Mouse (Mus musculus) right cerebral cortex, postnatal 10 days (tissue): Measurements from ENCODE around the gene Snd1.
"Not testable (repeated sequence)": the region's sequence is repeated elsewhere in the genome, so short reads cannot be mapped to it uniquely, and the experiment has no call there.

ENCODE experiments used
- DNase-seq, 2 experiments: peaks; one replicate each; pipeline ENCODE4 v3.0.0; 2021; ENCODE audit warnings: low spot score in 2 of 2

Gene Snd1

GRCm38 (mm10) chr6:28486008-28486407, 11.1 kb downstream of the Snd1 start:
- DNase-seq: no peak

GRCm38 (mm10) chr6:28486471-28486870, 11.5 kb downstream of the Snd1 start:
- DNase-seq: no peak

GRCm38 (mm10) chr6:28486905-28487304, 12.0 kb downstream of the Snd1 start:
- no peak for DNase-seq

GRCm38 (mm10) chr6:28488204-28488851, 13.4 kb downstream of the Snd1 start:
- DNase-seq: no peak

GRCm38 (mm10) chr6:28490612-28491011, 15.7 kb downstream of the Snd1 start:
- DNase-seq: no peak

GRCm38 (mm10) chr6:28491198-28491597, 16.3 kb downstream of the Snd1 start:
- no peak for DNase-seq

- no peak for DNase-seq
Observed at GRCm38 (mm10) chr6:28497837-28498236, 22.9 kb downstream of the Snd1 start.

DNA sequence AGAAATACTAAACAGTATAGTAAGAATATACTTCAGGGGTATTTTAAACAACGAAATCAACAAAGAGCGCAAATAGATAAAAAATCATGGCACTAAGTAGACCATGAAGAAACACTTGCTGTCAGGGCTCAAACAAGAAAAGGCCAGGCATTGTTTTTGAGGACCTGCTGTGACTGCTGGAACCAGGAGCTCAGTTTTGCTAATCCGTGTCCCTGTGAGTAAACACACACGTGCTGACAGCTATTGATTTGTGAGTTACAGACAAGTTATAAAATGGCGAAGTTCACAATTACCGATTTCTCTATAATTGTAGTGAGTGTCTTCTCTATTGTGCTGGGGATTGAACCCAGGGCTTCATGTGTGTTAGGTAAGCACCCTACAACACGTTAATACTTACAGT, 27.6 kb downstream of the Snd1 start:
- no peak for DNase-seq

DNA sequence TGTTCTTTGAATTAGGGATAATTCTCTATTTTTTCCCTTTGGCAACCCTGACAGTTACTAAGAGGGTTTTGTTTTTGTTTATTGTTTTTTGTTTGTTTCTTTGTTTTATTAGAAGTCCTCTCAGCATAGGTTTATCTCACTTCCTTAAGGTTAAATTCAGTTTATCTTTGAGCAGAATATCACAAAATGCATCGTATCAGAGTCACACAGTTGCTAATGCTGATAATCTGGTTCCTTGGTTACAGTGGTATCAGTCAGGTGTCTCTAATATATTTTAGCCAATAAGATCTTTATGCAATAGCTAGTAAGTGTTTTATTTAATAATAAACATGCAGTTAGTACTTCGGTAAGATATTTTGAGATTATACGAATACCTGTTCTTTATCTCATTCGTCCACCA, 28.2 kb downstream of the Snd1 start:
- no peak for DNase-seq

DNA sequence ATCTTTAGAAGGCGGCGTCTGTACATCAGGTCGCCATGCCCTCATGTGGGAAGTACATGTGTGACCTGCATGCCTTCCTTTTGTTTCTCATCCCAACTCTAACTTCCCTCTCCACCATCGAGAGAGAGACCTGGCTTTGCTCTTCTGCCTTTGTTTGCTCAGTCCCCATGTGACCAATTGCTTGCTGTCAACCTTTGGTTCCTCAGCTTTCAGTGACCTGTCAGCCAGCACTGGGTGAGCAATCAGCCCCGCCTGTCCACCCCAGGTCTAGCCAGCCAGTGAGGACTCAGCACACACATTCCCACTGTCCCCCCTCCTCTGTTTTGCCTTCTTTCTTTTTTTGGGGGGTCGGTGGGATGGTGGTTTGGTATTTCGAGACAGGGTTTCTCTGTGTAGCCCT, 29.7 kb downstream of the Snd1 start:
- DNase-seq: no peak

DNA sequence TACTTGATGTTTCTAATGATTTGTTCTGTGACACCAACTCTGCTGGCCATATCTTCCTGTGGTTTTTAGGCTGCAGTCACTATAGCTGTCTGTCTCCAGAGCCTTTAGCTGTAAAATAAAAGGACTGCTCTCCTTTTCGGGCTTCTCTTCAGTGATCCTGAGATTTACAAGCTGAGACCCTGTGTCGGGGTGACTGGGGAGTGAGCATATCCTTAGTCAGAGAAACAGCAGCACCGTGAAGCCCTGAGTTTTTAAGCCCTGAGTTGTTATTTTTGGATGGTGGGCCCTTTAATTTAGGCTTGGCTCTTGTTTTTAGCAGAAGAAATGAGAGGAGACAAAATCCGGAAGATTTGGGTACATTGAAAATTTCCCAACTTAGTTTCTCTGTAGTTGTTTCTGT, 32.8 kb downstream of the Snd1 start:
- no peak for DNase-seq

- DNase-seq: no peak
Observed at GRCm38 (mm10) chr6:28514195-28514594, 39.3 kb downstream of the Snd1 start.

DNA sequence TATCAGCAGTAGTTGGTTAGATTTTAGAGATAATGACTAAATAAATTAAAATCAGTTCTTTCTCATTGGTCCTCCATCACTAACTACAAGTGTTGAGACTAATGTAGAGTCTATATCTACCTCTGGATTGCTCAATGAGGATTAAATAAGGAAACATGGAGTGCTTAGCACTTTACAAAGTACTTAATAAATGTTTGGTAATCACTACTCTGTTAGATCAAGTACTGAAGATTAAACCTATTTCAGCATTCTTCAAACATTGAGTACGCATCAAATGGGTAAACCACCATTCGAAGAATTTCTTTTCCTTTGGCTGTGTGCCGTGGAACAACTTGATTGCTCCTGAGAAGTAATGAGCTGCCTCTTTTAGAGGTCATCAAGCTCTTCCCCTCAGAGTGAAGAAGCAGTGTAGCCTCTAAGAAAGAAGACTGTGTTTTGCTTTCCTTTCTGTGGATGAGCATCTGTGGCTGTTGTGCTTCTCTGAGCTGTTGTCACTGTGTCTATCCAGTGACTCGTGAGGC, 40.0 kb downstream of the Snd1 start:
- DNase-seq: no peak

DNA sequence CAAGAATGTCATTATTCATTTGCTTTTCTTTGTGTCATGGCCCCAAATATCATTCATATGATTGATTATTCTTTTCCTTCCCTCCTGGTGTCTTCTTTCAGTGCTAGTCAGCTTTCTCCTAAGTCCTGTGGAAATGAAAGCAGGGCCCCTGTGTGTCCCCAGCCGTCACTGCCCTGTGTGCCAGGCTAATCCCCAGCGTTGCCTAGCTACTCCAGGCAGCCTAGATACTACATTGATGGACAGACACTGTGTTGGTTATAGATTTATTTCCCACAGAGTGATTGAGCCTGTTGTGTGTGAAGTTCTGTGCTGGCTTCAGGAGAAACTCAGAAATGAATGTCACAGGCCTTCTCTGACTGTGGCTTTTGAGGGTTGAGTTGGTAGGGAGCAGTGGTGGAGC, 41.7 kb downstream of the Snd1 start:
- DNase-seq: no peak

DNA sequence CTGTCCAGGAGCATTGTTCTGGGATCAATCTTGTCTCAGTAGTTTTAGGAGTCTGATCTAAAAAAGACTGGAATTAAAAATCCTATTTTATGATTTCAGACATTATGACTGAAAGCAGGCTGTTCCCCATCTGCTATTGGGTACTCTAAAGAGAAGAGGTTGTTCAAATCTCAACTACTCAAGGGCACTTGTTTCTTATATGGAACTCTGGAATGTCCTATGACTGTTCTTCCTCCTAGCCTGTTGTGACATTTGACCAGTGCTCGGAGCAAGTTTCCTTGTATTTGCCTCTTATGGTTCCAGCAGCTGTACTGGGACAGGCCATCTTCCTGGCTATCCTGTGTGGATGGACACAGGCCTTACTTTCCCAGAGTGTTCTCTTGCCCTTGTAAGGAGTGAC, 42.1 kb downstream of the Snd1 start:
- no peak for DNase-seq

- DNase-seq: no peak
Observed at GRCm38 (mm10) chr6:28519426-28519825, 44.5 kb downstream of the Snd1 start.

DNA sequence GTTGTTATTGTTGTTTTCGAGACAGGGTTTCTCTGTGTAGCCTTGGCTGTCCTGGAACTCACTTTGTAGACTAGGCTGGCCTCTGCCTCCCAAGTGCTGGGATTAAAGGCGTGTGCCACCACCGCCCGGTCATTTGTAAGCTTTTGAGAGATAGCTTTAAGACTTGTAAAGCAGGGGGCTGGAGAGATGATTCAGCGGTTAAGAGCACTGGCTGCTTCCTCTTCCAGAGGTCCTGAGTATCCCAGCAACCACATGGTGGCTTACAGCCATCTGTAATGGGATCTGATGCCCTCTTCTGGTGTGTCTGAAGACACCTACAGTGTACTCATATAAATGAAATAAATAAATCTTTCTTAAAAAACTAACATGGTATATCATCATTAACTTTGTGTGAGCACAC, 45.8 kb downstream of the Snd1 start:
- not testable (repeated sequence) for DNase-seq

DNA sequence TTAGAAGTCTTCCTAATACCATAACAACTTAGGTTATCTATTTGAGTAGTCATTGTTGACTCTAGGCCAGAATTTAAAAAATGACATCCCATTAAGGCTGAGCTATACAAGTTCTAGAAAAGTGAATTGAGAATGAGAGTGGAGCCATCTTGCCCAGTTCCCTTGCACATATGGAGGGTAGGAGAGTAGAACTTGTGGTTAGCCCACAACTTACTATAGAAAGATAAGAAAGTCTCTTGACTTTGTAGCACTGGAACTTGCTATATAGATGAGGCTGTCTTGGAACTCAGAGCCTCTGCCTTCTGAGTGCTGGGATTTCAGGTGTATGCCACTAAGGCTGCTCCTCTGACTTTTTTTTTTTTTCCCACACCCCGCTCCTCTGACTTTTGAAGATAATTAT, 46.5 kb downstream of the Snd1 start:
- DNase-seq: no peak

GRCm38 (mm10) chr6:28525589-28525988, 50.6 kb downstream of the Snd1 start:
- no peak for DNase-seq

GRCm38 (mm10) chr6:28527459-28527858, 52.5 kb downstream of the Snd1 start:
- no peak for DNase-seq

GRCm38 (mm10) chr6:28528208-28528607, 53.3 kb downstream of the Snd1 start:
- no peak for DNase-seq

- no peak for DNase-seq
Observed at GRCm38 (mm10) chr6:28536464-28536863, 61.5 kb downstream of the Snd1 start.

DNA sequence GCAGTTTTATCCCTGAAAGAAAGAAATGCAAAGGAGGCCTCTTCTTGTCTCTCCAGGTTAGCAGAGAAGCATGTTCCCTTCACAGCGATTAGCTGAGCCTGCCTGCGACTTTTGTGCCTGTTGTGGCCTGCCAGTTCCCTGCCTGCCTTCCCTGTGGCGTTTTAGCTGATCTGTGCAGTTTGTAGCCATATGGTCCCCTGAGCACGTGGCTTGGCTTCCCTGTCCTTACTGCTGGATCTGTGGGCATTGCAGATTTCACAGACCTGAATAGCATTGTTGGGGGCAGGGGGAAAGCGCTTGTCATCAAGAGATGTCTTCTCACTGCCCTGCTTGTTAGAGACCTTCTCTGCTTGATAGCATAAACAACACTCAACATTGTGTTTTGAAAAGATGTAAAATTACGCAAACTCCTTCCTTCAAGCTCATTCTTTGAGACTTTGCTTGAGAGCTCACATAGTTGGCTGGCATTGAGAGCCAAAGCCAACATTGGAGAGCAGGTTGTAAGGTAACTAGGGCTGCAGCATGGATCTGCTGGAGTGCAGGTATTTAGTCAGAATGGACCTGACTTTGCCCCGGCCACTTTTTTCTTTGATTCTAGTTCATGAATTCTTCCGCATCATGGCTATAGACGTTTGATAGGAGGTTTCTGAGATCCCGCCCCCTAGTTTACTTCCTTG, 63.0 kb downstream of the Snd1 start:
- DNase-seq: peak; percentile 72 to 77

DNA sequence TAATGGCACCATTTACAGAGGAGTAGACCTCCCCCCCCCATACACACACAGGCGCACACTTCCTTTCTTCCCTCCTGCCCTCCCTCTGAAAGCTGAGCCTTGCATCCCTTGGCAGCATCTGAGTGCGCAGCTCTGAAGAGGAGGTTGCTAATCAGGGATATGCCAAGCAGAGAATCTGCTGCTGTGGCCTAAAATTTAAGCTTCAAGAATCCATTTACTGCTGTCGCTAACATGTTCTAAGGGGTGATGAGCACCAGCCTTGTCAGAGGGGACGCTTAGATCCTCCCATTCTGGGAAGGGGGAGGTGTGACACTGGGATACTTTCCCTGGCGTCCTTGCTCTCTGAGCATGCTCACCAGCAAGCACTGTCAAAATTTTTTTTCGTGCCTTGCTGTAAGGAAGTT, 67.4 kb downstream of the Snd1 start:
- peak; percentile 65 to 82 for DNase-seq
